19 mouse cellular contexts compared by ENCODE assay signal in genomic region chr2:179416587-179417227, GRCm38 (mm10). TPM values are rescaled to one million over a fixed set of nuclear protein-coding genes. Genes with fewer than 3 reads are reported as not detected.
DNase-seq lines count a peak whose midpoint lies in the region; ATAC-seq and TF ChIP-seq lines count a peak whose summit lies in the region.
"Had no signal": no experiment of that assay in that cellular context is flagged by ENCODE, and none has a peak within 500 bp of the region (broad histone marks: within the 10 kb centered on the region; RNA-seq: fewer than 3 reads in every experiment).

No protein-coding gene starts in this region.

- no peaks in the 10 kb centered on the region for H3K27me3 ChIP-seq in forebrain, embryonic 14.5 days (replicated peaks; ENCODE audit: control insufficient read depth, insufficient read depth, low read length)
- no peaks in the 10 kb centered on the region for H3K27me3 ChIP-seq in forebrain, embryonic 10.5 days (ENCODE audit: poor library complexity, severe bottlenecking)
- no peaks in the 10 kb centered on the region; the same call in 1 of the 2 replicates for H3K27me3 ChIP-seq in midbrain, postnatal 0 days (ENCODE audit: insufficient read depth, low read length)
- H3K27me3 ChIP-seq in midbrain, embryonic 10.5 days (ENCODE audit: low read depth, poor library complexity, severe bottlenecking) = no peaks in the 10 kb centered on the region
- no peaks in the 10 kb centered on the region for H3K27me3 ChIP-seq in limb, embryonic 10.5 days (ENCODE audit: low read depth, poor library complexity, severe bottlenecking)
- no peaks in the 10 kb centered on the region for H3K27me3 ChIP-seq in neural tube, embryonic 15.5 days (replicated peaks)

- peaks cover 4% of the 10 kb centered on the region; the same call in 1 of the 2 replicates for H3K4me1 ChIP-seq in forebrain, embryonic 14.5 days (ENCODE audit: control insufficient read depth, insufficient read depth, low read length)
- H3K4me1 ChIP-seq in forebrain, embryonic 10.5 days = no peaks in the 10 kb centered on the region
- no peaks in the 10 kb centered on the region for H3K4me1 ChIP-seq in midbrain, postnatal 0 days (ENCODE audit: insufficient read depth, low read length)
- H3K4me1 ChIP-seq in midbrain, embryonic 10.5 days = 0 out of 2 replicates have a peak, but pooled peaks cover 5% of the 10 kb centered on the region
- H3K4me1 ChIP-seq in limb, embryonic 10.5 days = peaks cover 23% of the 10 kb centered on the region
- peaks cover 13% of the 10 kb centered on the region for H3K4me1 ChIP-seq in neural tube, embryonic 15.5 days

- H3K9ac ChIP-seq in forebrain, embryonic 14.5 days (ENCODE audit: low read length) = no peak overlapping the region
- H3K9ac ChIP-seq in midbrain, postnatal 0 days (replicated peaks; ENCODE audit: low read length, poor library complexity, severe bottlenecking) = no peak overlapping the region
- H3K9ac ChIP-seq in neural tube, embryonic 15.5 days (replicated peaks) = no peak overlapping the region
- H3K9ac ChIP-seq: embryonic facial prominence, embryonic 13.5 days; liver, postnatal 0 days had no signal

- peak; percentile 40; the same call in 1 of the 2 replicates for ATAC-seq in forebrain, embryonic 14.5 days
- no peak for ATAC-seq in midbrain, postnatal 0 days (ENCODE audit: low FRiP score)
- ATAC-seq in neural tube, embryonic 15.5 days (ENCODE audit: low FRiP score) = peak; percentile 77
- ATAC-seq: activated CD4-positive, CD25-positive, alpha-beta regulatory T cell, adult 4 months; liver, postnatal 0 days had no signal

- no peak overlapping the region for H3K4me3 ChIP-seq in forebrain, embryonic 14.5 days (ENCODE audit: low read depth, low read length)
- no peak overlapping the region for H3K4me3 ChIP-seq in forebrain, embryonic 10.5 days
- H3K4me3 ChIP-seq in midbrain, postnatal 0 days (ENCODE audit: low read depth, low read length) = no peak overlapping the region
- H3K4me3 ChIP-seq in midbrain, embryonic 10.5 days = no peak overlapping the region
- no peak overlapping the region for H3K4me3 ChIP-seq in limb, embryonic 10.5 days
- no peak overlapping the region for H3K4me3 ChIP-seq in neural tube, embryonic 15.5 days (replicated peaks)
- H3K4me3 ChIP-seq: embryonic facial prominence, embryonic 13.5 days had no signal

- H3K4me2 ChIP-seq in forebrain, embryonic 14.5 days (ENCODE audit: low read length) = no peak overlapping the region
- no peak overlapping the region for H3K4me2 ChIP-seq in midbrain, postnatal 0 days (ENCODE audit: low read depth, low read length, poor library complexity, severe bottlenecking)
- H3K4me2 ChIP-seq in neural tube, embryonic 15.5 days = peak overlapping the region; percentile 13; the same call in 1 of the 2 replicates
- H3K4me2 ChIP-seq: embryonic facial prominence, embryonic 13.5 days; heart, embryonic 11.5 days had no signal

- DNase-seq in forebrain, embryonic 14.5 days (ENCODE audit: low spot score) = peak; percentile 55
- no peak for DNase-seq in forebrain, embryonic 10.5 days (ENCODE audit: extremely low spot score, low spot score)
- peak; percentile 28 for DNase-seq in midbrain, postnatal 0 days (ENCODE audit: low spot score)
- DNase-seq in midbrain, embryonic 10.5 days (ENCODE audit: low spot score) = no peak
- DNase-seq in limb, embryonic 10.5 days (ENCODE audit: low spot score) = no peak
- no peak for DNase-seq in layer of hippocampus, adult 11-12 months (ENCODE audit: low spot score)
- DNase-seq: adrenal gland, postnatal 10 days; cerebellum, adult 9-11 months; heart, postnatal 10 days; kidney, adult 11 months; liver, postnatal 0 days; retina, postnatal 1 day; thymus, postnatal 36 days had no signal

- TF ChIP-seq CTCF in midbrain, postnatal 0 days (IDR thresholded peaks at IDR 0.05) = no peak

- H3K36me3 ChIP-seq in forebrain, embryonic 14.5 days (ENCODE audit: control insufficient read depth, insufficient read depth, low read length) = no peaks in the 10 kb centered on the region
- no peaks in the 10 kb centered on the region for H3K36me3 ChIP-seq in forebrain, embryonic 10.5 days (replicated peaks)
- no peaks in the 10 kb centered on the region for H3K36me3 ChIP-seq in midbrain, postnatal 0 days (ENCODE audit: insufficient read depth, low read length)
- H3K36me3 ChIP-seq in midbrain, embryonic 10.5 days = no peaks in the 10 kb centered on the region
- H3K36me3 ChIP-seq in limb, embryonic 10.5 days = no peaks in the 10 kb centered on the region
- no peaks in the 10 kb centered on the region for H3K36me3 ChIP-seq in neural tube, embryonic 15.5 days
- H3K36me3 ChIP-seq: embryonic facial prominence, embryonic 13.5 days; G1E had no signal

- WGBS in forebrain, embryonic 14.5 days = 51% methylated on average over 16 of the region's 16 CpGs
- WGBS in forebrain, embryonic 10.5 days = 90% methylated on average over 16 of the region's 16 CpGs
- 79% methylated on average over 16 of the region's 16 CpGs for WGBS in midbrain, postnatal 0 days
- WGBS in midbrain, embryonic 10.5 days = 88% methylated on average over 16 of the region's 16 CpGs
- WGBS in limb, embryonic 10.5 days = 69% methylated on average over 16 of the region's 16 CpGs
- WGBS in neural tube, embryonic 15.5 days = 26% methylated on average over 16 of the region's 16 CpGs

- H3K27ac ChIP-seq in forebrain, embryonic 14.5 days (ENCODE audit: low read depth, low read length) = no peak overlapping the region
- H3K27ac ChIP-seq in forebrain, embryonic 10.5 days = no peak overlapping the region
- no peak overlapping the region for H3K27ac ChIP-seq in midbrain, postnatal 0 days (ENCODE audit: low read depth, low read length)
- no peak overlapping the region for H3K27ac ChIP-seq in midbrain, embryonic 10.5 days (replicated peaks)
- peak overlapping the region; percentile 39; the same call in 1 of the 2 replicates for H3K27ac ChIP-seq in limb, embryonic 10.5 days
- no peak overlapping the region; the same call in 1 of the 2 replicates for H3K27ac ChIP-seq in neural tube, embryonic 15.5 days (replicated peaks)

- no peaks in the 10 kb centered on the region for H3K9me3 ChIP-seq in forebrain, embryonic 14.5 days (replicated peaks; ENCODE audit: control insufficient read depth, low read length)
- H3K9me3 ChIP-seq in forebrain, embryonic 10.5 days = no peaks in the 10 kb centered on the region
- no peaks in the 10 kb centered on the region for H3K9me3 ChIP-seq in midbrain, postnatal 0 days (ENCODE audit: low read length)
- no peaks in the 10 kb centered on the region for H3K9me3 ChIP-seq in midbrain, embryonic 10.5 days (replicated peaks)
- no peaks in the 10 kb centered on the region for H3K9me3 ChIP-seq in limb, embryonic 10.5 days (replicated peaks)
- H3K9me3 ChIP-seq in neural tube, embryonic 15.5 days (replicated peaks) = no peaks in the 10 kb centered on the region
- H3K9me3 ChIP-seq: embryonic facial prominence, embryonic 13.5 days had no signal

RNA-seq across cellular contexts. Expression of gene Cdh4, which starts 25.5 kb away (rescaled TPM):
- polyA plus RNA-seq in forebrain, embryonic 14.5 days (2014; fragmentation: Nextera tagmentation; extraction: Ambion mirVana) = 35.0 and 40.4 TPM in 2 replicates
- polyA plus RNA-seq in forebrain, embryonic 10.5 days (2016; fragmentation: Nextera tagmentation; extraction: Ambion mirVana) = 16.0 and 17.0 TPM in 2 replicates
- total RNA-seq in midbrain, postnatal 0 days (2014; rRNA removed) = 86.6 and 93.6 TPM in 2 replicates
- polyA plus RNA-seq in midbrain, postnatal 0 days (2015; fragmentation: Nextera tagmentation; extraction: Ambion mirVana) = 63.8 and 64.9 TPM in 2 replicates
- 8.3 and 9.8 TPM in 2 replicates for polyA plus RNA-seq in midbrain, embryonic 10.5 days (2016; fragmentation: Nextera tagmentation; extraction: Ambion mirVana)
- 1.4 and 1.8 TPM in 2 replicates for polyA plus RNA-seq in limb, embryonic 10.5 days (2016; fragmentation: Nextera tagmentation; extraction: Ambion mirVana)
- polyA plus RNA-seq in neural tube, embryonic 15.5 days (2015; fragmentation: Nextera tagmentation; extraction: Ambion mirVana) = 39.6 TPM in 2 replicates
- total RNA-seq: megakaryocyte progenitor cell, adult 5-6 weeks had no signal
- polyA plus RNA-seq: G1E had no signal

Comparison
In these comparisons a context has a peak if more than half of its experiments do, and no peak if none do; other contexts are left out.
1. DNase-seq: peak in forebrain, embryonic 14.5 days (single experiment) and midbrain, postnatal 0 days (single experiment); none in forebrain, embryonic 10.5 days (single experiment), midbrain, embryonic 10.5 days (single experiment), limb, embryonic 10.5 days (single experiment) and layer of hippocampus, adult 11-12 months (single experiment).